Mouse (Mus musculus) erythroblast, embryonic 14.5 days (primary cell): ENCODE measurements around the gene Tub. TPM values are rescaled to one million over a fixed set of nuclear protein-coding genes. Genes with fewer than 3 reads are reported as not detected.

Experiments
- H3K27me3 ChIP-seq: 2 replicates; pipeline ENCODE4 v1.6.1; 2012; ENCODE audit warnings: inconsistent platforms; ENCODE audit not compliant: control insufficient read depth
- H3K36me3 ChIP-seq: 2 replicates; pipeline ENCODE4 v1.6.1; 2012; ENCODE audit warnings: mild to moderate bottlenecking, inconsistent platforms; ENCODE audit not compliant: control insufficient read depth
- H3K4me1 ChIP-seq: 2 replicates; pipeline ENCODE4 v1.6.1; 2012; ENCODE audit warnings: inconsistent platforms; ENCODE audit not compliant: control insufficient read depth
- H3K4me3 ChIP-seq: replicated peaks from 2 replicates; pipeline ENCODE3; 2012; ENCODE audit warnings: moderate library complexity, mild to moderate bottlenecking, inconsistent platforms
- H3K9me3 ChIP-seq: 2 replicates; pipeline ENCODE4 v1.6.1; 2012; ENCODE audit warnings: low read length, inconsistent platforms, mixed read lengths; ENCODE audit not compliant: control insufficient read depth
- GATA1 ChIP-seq: IDR thresholded peaks from 2 replicates; pipeline ENCODE4 v1.6.1; 2012; ENCODE audit warnings: low read length, inconsistent platforms, mixed read lengths
- TAL1 ChIP-seq: IDR thresholded peaks from 3 replicates; pipeline ENCODE4 v1.6.1; 2012; ENCODE audit warnings: low read length, inconsistent platforms, mixed read lengths
- polyA plus RNA-seq: library from polyadenylated mRNA; stranded (reverse); fragments of >175 nt; gene quantifications from 2 replicates; pipeline ENCODE4 v1.2.3, GENCODE M21; 2012

Gene Tub
- polyA plus RNA-seq, 1 experiment, result not detected

DNA sequence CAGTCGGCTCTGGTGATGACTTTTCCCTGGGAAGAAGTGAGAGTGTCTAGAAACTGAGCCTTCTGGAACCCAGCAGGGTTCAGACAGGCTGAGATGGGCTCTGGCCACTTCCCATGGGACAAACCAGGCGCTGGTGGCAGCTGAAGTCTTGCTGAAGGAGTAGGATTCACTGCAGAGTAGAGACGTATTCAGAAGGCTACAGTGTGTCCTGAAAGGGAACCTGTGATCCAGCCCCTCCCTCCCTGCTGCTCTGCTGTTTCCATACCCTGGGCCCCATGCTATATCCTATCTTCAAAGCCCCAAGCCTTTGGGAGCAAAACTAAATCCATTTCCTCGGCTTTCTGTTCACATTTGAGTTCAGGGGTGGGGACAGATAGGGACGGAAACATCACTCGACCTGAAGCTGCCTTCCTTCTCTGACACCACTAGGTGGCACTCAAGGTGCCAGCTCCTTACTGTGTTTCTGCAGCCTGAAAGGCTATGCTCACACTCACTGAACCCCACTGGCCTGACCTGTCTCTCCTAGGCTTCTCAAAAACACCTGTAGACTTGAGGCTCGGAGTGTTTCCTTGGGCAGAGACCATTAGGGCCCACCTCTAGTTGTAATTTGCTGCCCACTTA, 16.7 kb downstream of the Tub start:
- H3K4me3 ChIP-seq, result no peak overlapping the region
- H3K27me3 ChIP-seq, result no peaks in the 10 kb centered on the region; the same call in 1 of the 2 replicates
- no peaks in the 10 kb centered on the region for H3K36me3 ChIP-seq
- no peaks in the 10 kb centered on the region for H3K9me3 ChIP-seq
- TF ChIP-seq TAL1, result no peak
- no peak for TF ChIP-seq GATA1
- no peaks in the 10 kb centered on the region for H3K4me1 ChIP-seq

DNA sequence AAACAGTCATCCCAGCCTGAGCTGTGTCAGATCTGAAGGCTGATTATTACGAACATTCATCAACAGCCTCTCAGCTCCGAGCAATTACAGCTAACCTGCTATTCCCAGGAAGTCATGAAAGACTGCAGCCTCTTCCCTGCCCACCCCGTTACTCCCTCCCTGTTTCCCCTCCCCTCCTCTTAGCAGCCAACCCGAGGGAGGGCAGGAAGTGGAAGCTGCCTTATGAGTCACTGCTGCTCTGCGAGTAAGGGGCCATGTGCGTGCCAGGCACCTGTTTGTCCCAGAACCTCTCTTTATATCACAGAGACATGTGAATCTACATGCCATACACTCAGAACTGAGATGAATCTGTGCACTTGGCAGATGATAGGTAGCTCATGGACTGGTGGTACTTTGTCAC, 18.1 kb downstream of the Tub start:
- TF ChIP-seq TAL1 (no peak), GATA1 (no peak)
- Histone ChIP-seq H3K4me1 (no peaks in the 10 kb centered on the region), H3K9me3 (no peaks in the 10 kb centered on the region), H3K27me3 (no peaks in the 10 kb centered on the region), H3K4me3 (no peak overlapping the region), H3K36me3 (no peaks in the 10 kb centered on the region)

DNA sequence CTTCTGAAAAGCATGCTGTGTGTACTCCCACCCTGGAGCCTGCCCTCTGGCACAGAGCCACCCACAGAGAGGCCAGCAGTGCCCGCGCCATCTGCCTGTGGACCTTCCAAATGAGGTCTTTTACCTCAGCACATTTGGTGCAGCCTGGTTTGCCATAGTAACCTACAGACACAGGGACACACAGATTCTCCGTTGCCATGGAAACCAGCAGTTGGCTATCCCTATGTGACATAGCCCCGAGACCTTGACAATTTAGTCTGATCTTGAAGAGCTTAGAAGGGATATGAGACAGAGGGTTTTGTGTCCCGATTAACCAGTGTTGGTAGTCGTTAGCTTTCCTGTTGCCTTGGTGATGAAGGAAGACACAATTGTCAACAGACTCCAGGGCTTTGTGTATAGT, 22.1 kb downstream of the Tub start:
- no peaks in the 10 kb centered on the region for H3K9me3 ChIP-seq
- no peak overlapping the region for H3K4me3 ChIP-seq
- H3K4me1 ChIP-seq, result no peaks in the 10 kb centered on the region
- TF ChIP-seq GATA1, result no peak
- TF ChIP-seq TAL1, result no peak
- H3K27me3 ChIP-seq, result no peaks in the 10 kb centered on the region
- H3K36me3 ChIP-seq, result no peaks in the 10 kb centered on the region

DNA sequence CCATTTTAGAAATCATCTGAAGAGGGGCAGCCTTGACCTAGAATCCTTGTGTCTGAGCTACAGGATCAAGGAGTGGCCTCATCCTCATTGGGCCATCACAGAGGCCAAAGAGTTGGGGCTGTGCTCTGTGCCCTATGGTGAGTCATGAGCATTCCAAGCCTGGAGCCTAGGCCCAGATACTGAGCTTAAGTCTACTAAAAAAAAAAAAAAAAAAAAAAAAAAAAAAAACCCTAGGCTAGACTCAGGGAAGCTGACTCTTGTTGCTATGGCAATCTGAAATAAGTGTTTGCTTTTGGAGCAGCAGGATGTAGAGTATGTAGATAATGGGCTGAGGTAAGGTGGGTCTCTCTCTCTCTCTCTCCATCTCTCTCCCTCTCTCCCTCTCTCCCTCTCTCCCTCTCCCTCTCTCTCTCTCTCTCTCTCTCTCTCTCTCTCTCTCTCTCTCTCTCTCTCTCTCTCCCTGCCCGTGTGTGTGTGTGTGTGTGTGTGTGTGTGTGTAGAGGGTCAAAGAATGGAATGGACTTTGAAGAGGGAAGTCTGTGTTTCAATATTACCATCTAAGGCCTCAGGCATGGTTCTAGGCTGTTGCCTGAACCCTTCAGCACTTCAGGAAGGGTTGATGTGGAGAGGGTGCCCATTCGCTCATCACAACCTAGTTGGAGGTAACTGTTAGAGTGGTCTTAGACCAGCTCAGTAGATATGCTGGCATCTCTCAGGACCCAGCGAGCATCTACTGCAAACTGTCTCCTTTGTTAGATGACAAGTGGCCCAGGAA, 36.0 kb downstream of the Tub start:
- Histone ChIP-seq H3K4me3 (no peak overlapping the region), H3K27me3 (no peaks in the 10 kb centered on the region), H3K9me3 (no peaks in the 10 kb centered on the region), H3K36me3 (no peaks in the 10 kb centered on the region), H3K4me1 (no peaks in the 10 kb centered on the region)
- TF ChIP-seq TAL1 (no peak), GATA1 (no peak)

DNA sequence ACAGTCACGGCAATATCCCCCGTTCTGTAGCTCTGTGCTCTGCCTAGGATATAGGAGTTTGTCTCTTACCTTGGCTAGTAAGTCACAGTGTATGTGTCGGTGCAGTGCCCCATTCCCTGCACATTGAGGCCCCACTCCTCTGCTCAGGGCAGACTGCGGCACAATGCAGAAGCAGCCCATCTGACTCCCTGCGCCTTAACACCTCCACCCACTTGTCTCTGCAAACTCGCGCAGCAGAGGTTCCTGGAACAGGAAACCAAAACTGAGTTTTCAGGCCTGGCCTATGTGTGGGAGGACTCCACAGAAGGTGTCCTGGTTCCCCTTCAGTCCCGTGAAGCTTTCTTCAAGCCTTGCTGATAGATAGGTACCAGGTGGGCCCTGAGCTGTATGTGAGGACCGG, 41.1 kb downstream of the Tub start:
- H3K36me3 ChIP-seq, result no peaks in the 10 kb centered on the region
- no peaks in the 10 kb centered on the region for H3K4me1 ChIP-seq
- no peak overlapping the region for H3K4me3 ChIP-seq
- TF ChIP-seq TAL1, result no peak
- no peak for TF ChIP-seq GATA1
- no peaks in the 10 kb centered on the region for H3K27me3 ChIP-seq
- H3K9me3 ChIP-seq, result no peaks in the 10 kb centered on the region

DNA sequence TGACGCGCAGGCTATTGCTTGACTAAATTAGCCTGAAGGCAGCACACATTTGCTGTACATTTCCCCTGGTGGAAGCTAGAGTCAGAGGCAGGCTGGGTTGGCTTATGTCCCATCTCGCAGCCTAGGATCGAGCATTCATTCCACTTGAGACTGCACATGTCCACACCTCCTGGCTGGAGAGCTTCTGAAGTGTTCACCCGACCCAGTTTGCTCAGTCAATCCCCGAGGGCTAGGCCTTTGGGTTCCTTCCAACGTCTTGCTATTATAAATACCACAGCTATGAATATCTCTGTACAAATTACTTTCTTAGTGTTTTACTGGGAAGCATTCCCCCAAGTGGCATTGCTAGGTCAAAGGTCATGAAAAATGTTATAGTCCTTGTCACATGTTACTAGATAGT, 43.1 kb downstream of the Tub start:
- Histone ChIP-seq H3K36me3 (no peaks in the 10 kb centered on the region), H3K27me3 (no peaks in the 10 kb centered on the region), H3K4me1 (no peaks in the 10 kb centered on the region), H3K9me3 (no peaks in the 10 kb centered on the region), H3K4me3 (no peak overlapping the region)
- no peak for TF ChIP-seq GATA1
- no peak for TF ChIP-seq TAL1

DNA sequence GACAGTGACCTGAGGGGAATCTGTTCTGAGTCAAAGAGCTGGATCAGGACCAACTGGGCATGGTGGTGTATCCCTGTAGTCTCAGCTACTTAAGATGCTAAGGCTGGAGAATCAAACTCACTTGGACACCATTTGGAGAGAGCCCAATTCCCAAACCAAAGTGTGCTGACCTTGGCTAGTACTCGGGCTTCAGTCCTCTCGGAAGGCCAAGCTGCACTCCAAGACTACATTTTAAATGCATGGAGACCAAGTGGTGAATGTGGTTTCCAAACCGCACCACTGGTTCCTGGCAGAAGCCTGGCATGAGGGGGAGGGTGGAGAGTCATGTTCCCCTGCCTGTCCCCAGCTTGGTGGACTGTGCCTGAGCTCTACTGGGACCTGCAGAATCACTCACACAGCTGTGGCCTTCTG, 43.7 kb downstream of the Tub start:
- Histone ChIP-seq H3K36me3 (no peaks in the 10 kb centered on the region), H3K4me1 (no peaks in the 10 kb centered on the region), H3K4me3 (no peak overlapping the region), H3K27me3 (no peaks in the 10 kb centered on the region), H3K9me3 (no peaks in the 10 kb centered on the region)
- TF ChIP-seq GATA1, result no peak
- TF ChIP-seq TAL1, result no peak

DNA sequence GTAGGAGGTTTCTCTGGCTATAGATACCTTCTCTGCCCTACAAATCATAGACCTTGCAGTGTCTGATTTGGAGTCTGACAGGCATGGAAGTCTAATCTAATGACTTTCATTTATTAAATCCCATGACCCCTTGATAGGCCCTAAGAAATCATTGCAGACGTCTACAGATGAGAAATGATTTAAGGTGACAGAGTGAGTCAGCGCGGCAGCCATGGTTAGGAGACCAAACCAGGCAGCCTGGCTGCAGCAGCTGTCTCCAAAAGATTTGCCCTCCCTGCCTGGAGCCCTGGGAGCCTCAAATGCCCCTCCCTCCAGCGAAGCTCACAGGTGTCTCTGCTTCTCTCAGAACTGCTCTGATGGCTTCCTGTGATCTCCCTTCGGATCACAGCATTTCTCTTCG, 46.0 kb downstream of the Tub start:
- H3K4me1 ChIP-seq, result no peaks in the 10 kb centered on the region
- TF ChIP-seq TAL1, result no peak
- TF ChIP-seq GATA1, result no peak
- no peaks in the 10 kb centered on the region for H3K9me3 ChIP-seq
- no peaks in the 10 kb centered on the region for H3K36me3 ChIP-seq
- H3K4me3 ChIP-seq, result no peak overlapping the region
- H3K27me3 ChIP-seq, result no peaks in the 10 kb centered on the region

DNA sequence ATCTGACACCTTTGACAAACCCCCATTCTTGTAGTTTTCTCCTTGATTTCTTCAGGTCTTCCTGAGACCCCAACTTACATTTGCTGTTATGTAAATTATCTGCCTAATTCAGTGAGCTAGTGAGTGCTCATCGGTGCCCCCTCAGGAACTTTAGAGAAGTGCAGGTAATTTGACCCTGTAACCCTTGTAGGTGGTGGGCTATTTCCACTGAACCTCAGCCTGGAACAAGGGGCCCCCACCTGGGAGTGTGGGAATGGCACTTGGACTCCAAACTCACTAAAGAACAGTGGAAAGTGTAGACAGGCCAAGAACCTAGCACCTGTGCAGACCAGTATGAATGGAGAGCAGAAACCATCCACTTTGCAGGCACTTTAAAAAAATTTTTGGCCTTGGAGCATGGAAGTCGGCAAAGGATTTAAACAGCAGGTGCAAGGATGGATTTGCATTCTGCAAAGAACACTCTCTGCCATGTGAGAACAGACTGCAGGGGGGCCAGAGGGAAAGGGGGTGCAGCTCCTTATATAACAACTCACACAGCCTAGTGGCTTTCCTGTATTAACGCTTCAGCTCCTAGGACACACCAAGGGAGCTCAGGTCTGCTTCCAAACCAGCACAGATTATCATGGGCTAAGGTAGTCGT, 50.3 kb downstream of the Tub start:
- TF ChIP-seq TAL1 (no peak), GATA1 (no peak)
- no peak overlapping the region for H3K4me3 ChIP-seq
- no peaks in the 10 kb centered on the region for H3K27me3 ChIP-seq
- H3K9me3 ChIP-seq, result no peaks in the 10 kb centered on the region
- H3K36me3 ChIP-seq, result no peaks in the 10 kb centered on the region
- H3K4me1 ChIP-seq, result no peaks in the 10 kb centered on the region
